In the genomic region with DNA sequence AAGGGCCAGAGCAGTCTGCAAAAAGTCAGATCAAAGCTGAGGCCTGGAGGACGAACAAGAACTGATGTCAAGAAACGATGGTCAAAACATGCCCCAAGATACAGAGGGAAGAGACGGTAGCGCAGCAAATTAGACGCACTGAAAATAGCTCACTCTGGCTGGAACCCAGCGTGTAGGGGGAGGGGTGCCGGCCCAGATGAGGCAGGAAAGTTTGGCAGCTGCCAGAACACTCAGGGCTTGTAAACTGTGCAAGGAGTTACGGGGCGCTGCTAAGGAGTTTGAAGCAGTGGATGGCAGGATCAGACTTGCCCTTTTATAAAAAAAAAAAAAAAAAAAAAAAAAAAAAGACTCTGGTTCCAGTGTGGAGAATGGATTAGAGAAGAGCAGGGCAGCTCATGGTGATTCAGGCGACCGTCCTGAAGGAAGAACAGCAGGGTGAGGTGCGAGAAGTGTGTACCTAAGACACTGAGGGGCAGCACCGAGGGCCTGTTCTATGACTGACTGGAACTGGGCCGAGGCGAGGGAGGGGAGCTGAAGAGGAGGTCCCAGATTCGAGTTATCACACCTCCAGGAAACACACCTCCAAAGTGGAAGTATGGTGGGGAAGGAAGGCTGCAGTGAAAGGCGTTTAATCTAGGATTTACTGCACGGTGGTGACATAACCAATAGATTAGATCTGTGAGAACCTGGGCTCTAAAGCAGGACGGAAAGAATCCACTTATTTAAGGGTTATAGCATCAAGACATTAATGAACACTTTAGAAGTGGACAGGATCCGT, we compare ENCODE assay signal across 11 mouse cellular contexts. TPM values are rescaled to one million over a fixed set of nuclear protein-coding genes. Genes with fewer than 3 reads are reported as not detected.
DNase-seq lines count a peak whose midpoint lies in the region; ATAC-seq lines count a peak whose summit lies in the region.
"Had no signal": no experiment of that assay in that cellular context is flagged by ENCODE, and none has a peak within 500 bp of the region (broad histone marks: within the 10 kb centered on the region; RNA-seq: fewer than 3 reads in every experiment).

No protein-coding gene starts in this region.

- whole genome bisulfite sequencing in midbrain, embryonic 11.5 days, result 63% methylated on average over 20 of the region's 20 CpGs
- WGBS in midbrain, embryonic 13.5 days, result 61% methylated on average over 20 of the region's 20 CpGs
- WGBS in hindbrain, embryonic 10.5 days, result 72% methylated on average over 20 of the region's 20 CpGs

- no peak for ATAC-seq in midbrain, embryonic 11.5 days (ENCODE audit: low FRiP score)
- ATAC-seq in midbrain, embryonic 13.5 days, result no peak

- peak; percentile 84 for DNase-seq in midbrain, embryonic 11.5 days (ENCODE audit: low spot score, missing footprints)
- DNase-seq in gastrocnemius, postnatal 10 days, result peak; percentile 55
- peak; percentile 78 for DNase-seq in heart, postnatal 4 days
- DNase-seq in urinary bladder, postnatal 10 days (ENCODE audit: low spot score), result peak; percentile 22
- no peak for DNase-seq in neural tube, embryonic 10.5 days (ENCODE audit: extremely low spot score, low spot score)
- no peak for DNase-seq in kidney, adult 18-20 months
- DNase-seq in hindbrain, embryonic 10.5 days (ENCODE audit: low spot score), result no peak
- DNase-seq: thymus, postnatal 25 days had no signal

- H3K27ac ChIP-seq in midbrain, embryonic 11.5 days (ENCODE audit: low read depth, low read length), result no peak overlapping the region
- H3K27ac ChIP-seq in midbrain, embryonic 13.5 days, result no peak overlapping the region; the same call in 1 of the 2 replicates
- H3K27ac ChIP-seq in hindbrain, embryonic 10.5 days, result no peak overlapping the region
- H3K27ac ChIP-seq: hindbrain, embryonic 13.5 days had no signal

- no peak overlapping the region for H3K4me3 ChIP-seq in midbrain, embryonic 11.5 days (ENCODE audit: low read depth, low read length)
- H3K4me3 ChIP-seq in midbrain, embryonic 13.5 days (replicated peaks), result no peak overlapping the region
- no peak overlapping the region for H3K4me3 ChIP-seq in hindbrain, embryonic 10.5 days
- H3K4me3 ChIP-seq: hindbrain, embryonic 13.5 days had no signal

- peaks cover 2% of the 10 kb centered on the region for H3K4me1 ChIP-seq in midbrain, embryonic 11.5 days (ENCODE audit: control insufficient read depth, insufficient read depth, low read length)
- peaks cover 20% of the 10 kb centered on the region; the same call in 1 of the 2 replicates for H3K4me1 ChIP-seq in midbrain, embryonic 13.5 days (replicated peaks)
- no peaks in the 10 kb centered on the region for H3K4me1 ChIP-seq in hindbrain, embryonic 10.5 days (replicated peaks)

- no peak overlapping the region for H3K4me2 ChIP-seq in midbrain, embryonic 11.5 days
- no peak overlapping the region for H3K4me2 ChIP-seq in midbrain, embryonic 13.5 days (replicated peaks)
- H3K4me2 ChIP-seq: hindbrain, embryonic 13.5 days had no signal

- no peaks in the 10 kb centered on the region for H3K36me3 ChIP-seq in midbrain, embryonic 11.5 days (ENCODE audit: control insufficient read depth, insufficient read depth, low read length)
- H3K36me3 ChIP-seq in midbrain, embryonic 13.5 days, result peaks cover 8% of the 10 kb centered on the region
- H3K36me3 ChIP-seq in hindbrain, embryonic 10.5 days, result peaks cover 10% of the 10 kb centered on the region

- H3K9me3 ChIP-seq in midbrain, embryonic 11.5 days (ENCODE audit: control insufficient read depth, low read length), result no peaks in the 10 kb centered on the region
- H3K9me3 ChIP-seq in midbrain, embryonic 13.5 days, result no peaks in the 10 kb centered on the region
- H3K9me3 ChIP-seq in hindbrain, embryonic 10.5 days, result no peaks in the 10 kb centered on the region
- H3K9me3 ChIP-seq: G1E; hindbrain, embryonic 13.5 days had no signal

- no peaks in the 10 kb centered on the region for H3K27me3 ChIP-seq in midbrain, embryonic 11.5 days (ENCODE audit: control insufficient read depth, insufficient read depth, low read length)
- no peaks in the 10 kb centered on the region for H3K27me3 ChIP-seq in midbrain, embryonic 13.5 days
- no peaks in the 10 kb centered on the region for H3K27me3 ChIP-seq in hindbrain, embryonic 10.5 days (ENCODE audit: insufficient read depth, poor library complexity, severe bottlenecking)
- H3K27me3 ChIP-seq: hindbrain, embryonic 13.5 days had no signal

- H3K9ac ChIP-seq in midbrain, embryonic 11.5 days (ENCODE audit: low read length), result no peak overlapping the region
- H3K9ac ChIP-seq in midbrain, embryonic 13.5 days (replicated peaks), result no peak overlapping the region
- H3K9ac ChIP-seq: hindbrain, embryonic 13.5 days had no signal

RNA-seq across cellular contexts. Expression of gene Nsf, which starts 52.9 kb away (rescaled TPM):
- 59.1 and 65.4 TPM in 2 replicates for polyA plus RNA-seq in midbrain, embryonic 11.5 days (2014; fragmentation: Nextera tagmentation; extraction: Ambion mirVana)
- polyA plus RNA-seq in midbrain, embryonic 13.5 days (2015; fragmentation: Nextera tagmentation; extraction: Ambion mirVana), result 113 and 138 TPM in 2 replicates
- 10 to 100 TPM; 19.7 to 22.2 TPM for total RNA-seq in gastrocnemius, postnatal 10 days (2021)
- 10 to 100 TPM; 39.7 to 45.2 TPM for total RNA-seq in heart, postnatal 4 days (2021)
- polyA plus RNA-seq in hindbrain, embryonic 10.5 days (2016; fragmentation: Nextera tagmentation; extraction: Ambion mirVana), result 53.1 and 54.3 TPM in 2 replicates

Comparison
In these comparisons a context has a peak if more than half of its experiments do, and no peak if none do; other contexts are left out.
1. DNase-seq: peak in midbrain, embryonic 11.5 days (single experiment), gastrocnemius, postnatal 10 days (single experiment), heart, postnatal 4 days (single experiment) and urinary bladder, postnatal 10 days (single experiment); none in neural tube, embryonic 10.5 days (single experiment), kidney, adult 18-20 months (single experiment) and hindbrain, embryonic 10.5 days (single experiment).